Mouse (Mus musculus) C2C12 (cell line): Measurements from ENCODE around the gene Paox. TPM values are rescaled to one million over a fixed set of nuclear protein-coding genes. Genes with fewer than 3 reads are reported as not detected.

Experiments
- H3K27me3 ChIP-seq: one replicate; pipeline ENCODE4 v1.6.1; 2011; ENCODE audit not compliant: control insufficient read depth, insufficient read depth, insufficient read length
- H3K36me3 ChIP-seq: one replicate; pipeline ENCODE4 v1.6.1; 2011; ENCODE audit not compliant: control insufficient read depth, insufficient read depth
- H3K4me3 ChIP-seq: one replicate; pipeline ENCODE4 v1.5.1; 2011; ENCODE audit warnings: mild to moderate bottlenecking, control low read depth; ENCODE audit not compliant: poor library complexity, insufficient read depth, severe bottlenecking
- H3K79me2 ChIP-seq: one replicate; pipeline ENCODE4 v1.6.1; 2011; ENCODE audit not compliant: control insufficient read depth, insufficient read depth
- H3K79me3 ChIP-seq: one replicate; pipeline ENCODE4 v1.6.1; 2011; ENCODE audit warnings: low read depth, control low read depth
- H3ac ChIP-seq: one replicate; pipeline ENCODE3; 2011; ENCODE audit warnings: low read depth; ENCODE audit not compliant: control insufficient read depth, insufficient read length
- CEBPB ChIP-seq: IDR thresholded peaks from one replicate; pipeline ENCODE4 v1.6.1; 2011; ENCODE audit warnings: low read depth, mild to moderate bottlenecking, control low read depth, moderate library complexity
- CTCF ChIP-seq: IDR thresholded peaks from one replicate; pipeline ENCODE4 v1.5.1; 2011; ENCODE audit not compliant: control insufficient read depth, insufficient read depth, insufficient read length
- FOSL1 ChIP-seq: IDR thresholded peaks from one replicate; pipeline ENCODE4 v1.8.0; 2011; ENCODE audit warnings: mild to moderate bottlenecking, low read length; ENCODE audit not compliant: poor library complexity, insufficient read depth, severe bottlenecking
- MAX ChIP-seq: IDR thresholded peaks from one replicate; pipeline ENCODE4 v1.6.1; 2011; ENCODE audit warnings: mild to moderate bottlenecking, control low read depth
- MYOD1 ChIP-seq: IDR thresholded peaks from one replicate; pipeline ENCODE4 v1.6.1; 2011; ENCODE audit warnings: low read depth; ENCODE audit not compliant: control insufficient read depth, insufficient read length
- MYOG ChIP-seq: IDR thresholded peaks from one replicate; pipeline ENCODE4 v1.6.1; 2011; ENCODE audit not compliant: control insufficient read depth, insufficient read length; ENCODE audit errors: extremely low read depth
- USF1 ChIP-seq: IDR thresholded peaks from one replicate; pipeline ENCODE4 v1.6.1; 2011; ENCODE audit warnings: low read depth, mild to moderate bottlenecking, control low read depth, moderate library complexity
- polyA plus RNA-seq: library from polyadenylated mRNA; unstranded; fragments of >200 nt; fragmentation: generic; extraction: Trizol; gene quantifications from one replicate; pipeline ENCODE4 v1.2.1, GENCODE M21; 2012; ENCODE audit warnings: missing spikeins

Paox gene
- polyA plus RNA-seq, 1 experiment, result 10.1 TPM

GRCm38 (mm10) chr7:140104009-140104408 is 11.6 kb upstream of the Paox start:
- TF ChIP-seq MYOG, result no peak
- TF ChIP-seq CTCF, result no peak
- TF ChIP-seq MAX, result no peak
- TF ChIP-seq USF1, result no peak
- no peak for TF ChIP-seq CEBPB
- TF ChIP-seq FOSL1, result no peak
- TF ChIP-seq MYOD1, result no peak
- no peaks in the 10 kb centered on the region for H3K27me3 ChIP-seq
- H3K79me3 ChIP-seq, result no peaks in the 10 kb centered on the region

GRCm38 (mm10) chr7:140111943-140112342 is 3.7 kb upstream of the Paox start:
- Histone ChIP-seq H3K4me3 (no peak overlapping the region), H3K79me3 (peaks cover 10% of the 10 kb centered on the region), H3K27me3 (no peaks in the 10 kb centered on the region), H3ac (no peak overlapping the region), H3K79me2 (peaks cover 19% of the 10 kb centered on the region), H3K36me3 (peaks cover 30% of the 10 kb centered on the region)
- TF ChIP-seq MAX (no peak), MYOD1 (peak; percentile 0), CEBPB (peak; percentile 87), USF1 (peak; percentile 59)

More at GRCm38 (mm10) chr7:140104009-140104408, 11.6 kb upstream of the Paox start:
- H3K36me3 ChIP-seq, result peaks cover 20% of the 10 kb centered on the region
- no peak overlapping the region for H3ac ChIP-seq
- no peak overlapping the region for H3K4me3 ChIP-seq
- no peaks in the 10 kb centered on the region for H3K79me2 ChIP-seq

GRCm38 (mm10) chr7:140116329-140117054 is 893 bp downstream of the Paox start, which contains the start of gene Echs1:
TSS of gene Echs1 (minus strand) at chr7:140116476.
- Histone ChIP-seq H3K27me3 (no peaks in the 10 kb centered on the region), H3K79me3 (peaks cover 10% of the 10 kb centered on the region), H3K36me3 (no peaks in the 10 kb centered on the region), H3ac (peak within 1 kb of the TSS; percentile 82), H3K79me2 (peaks cover 19% of the 10 kb centered on the region), H3K4me3 (peak within 1 kb of the TSS; percentile 45)
- TF ChIP-seq MYOD1, result no peak
- TF ChIP-seq MAX, result no peak
- peak; percentile 79 for TF ChIP-seq CEBPB
- no peak for TF ChIP-seq MYOG
- no peak for TF ChIP-seq FOSL1
- TF ChIP-seq CTCF, result no peak
- TF ChIP-seq USF1, result peak; percentile 39

- no peak overlapping the region for H3K4me3 ChIP-seq
- no peaks in the 10 kb centered on the region for H3K79me2 ChIP-seq
- H3ac ChIP-seq, result no peak overlapping the region
- H3K27me3 ChIP-seq, result no peaks in the 10 kb centered on the region
- peaks cover 2% of the 10 kb centered on the region for H3K79me3 ChIP-seq
- no peaks in the 10 kb centered on the region for H3K36me3 ChIP-seq
- TF ChIP-seq CEBPB (no peak), FOSL1 (no peak), MAX (no peak), MYOG (no peak), CTCF (no peak), USF1 (no peak), MYOD1 (no peak)
Measured at GRCm38 (mm10) chr7:140120484-140120883, 4.9 kb downstream of the Paox start.

GRCm38 (mm10) chr7:140121338-140121910 is 5.8 kb downstream of the Paox start:
- TF ChIP-seq MYOD1 (peak; percentile 45), FOSL1 (no peak)
- no peaks in the 10 kb centered on the region for H3K79me2 ChIP-seq
- H3K79me3 ChIP-seq, result no peaks in the 10 kb centered on the region
- no peak overlapping the region for H3ac ChIP-seq
- H3K36me3 ChIP-seq, result no peaks in the 10 kb centered on the region
- no peaks in the 10 kb centered on the region for H3K27me3 ChIP-seq
- no peak overlapping the region for H3K4me3 ChIP-seq

GRCm38 (mm10) chr7:140122765-140123164 is 7.2 kb downstream of the Paox start:
- no peak overlapping the region for H3K4me3 ChIP-seq

More at GRCm38 (mm10) chr7:140122765-140123164, 7.2 kb downstream of the Paox start:
- no peaks in the 10 kb centered on the region for H3K36me3 ChIP-seq
- H3K79me3 ChIP-seq, result no peaks in the 10 kb centered on the region
- H3ac ChIP-seq, result no peak overlapping the region
- TF ChIP-seq MYOG (no peak), CTCF (no peak), MAX (no peak), FOSL1 (no peak), CEBPB (no peak), MYOD1 (no peak), USF1 (no peak)
- no peaks in the 10 kb centered on the region for H3K27me3 ChIP-seq
- no peaks in the 10 kb centered on the region for H3K79me2 ChIP-seq
